Mouse (Mus musculus) bone marrow, adult 2 months (tissue): ENCODE results near the gene Prtg.

Experiments
- CTCF ChIP-seq: fragments of 200-500 bp; IDR thresholded peaks from 2 replicates; pipeline ENCODE4 v1.5.1; 2011; ENCODE audit warnings: low read length, control low read depth; ENCODE audit not compliant: control insufficient read depth, insufficient read depth
- POLR2A ChIP-seq: fragments of 200-500 bp; IDR thresholded peaks from 2 replicates; pipeline ENCODE4 v1.6.1; 2011; ENCODE audit warnings: low read depth, mild to moderate bottlenecking, control low read depth, low read length, borderline replicate concordance; ENCODE audit not compliant: control insufficient read depth

DNA sequence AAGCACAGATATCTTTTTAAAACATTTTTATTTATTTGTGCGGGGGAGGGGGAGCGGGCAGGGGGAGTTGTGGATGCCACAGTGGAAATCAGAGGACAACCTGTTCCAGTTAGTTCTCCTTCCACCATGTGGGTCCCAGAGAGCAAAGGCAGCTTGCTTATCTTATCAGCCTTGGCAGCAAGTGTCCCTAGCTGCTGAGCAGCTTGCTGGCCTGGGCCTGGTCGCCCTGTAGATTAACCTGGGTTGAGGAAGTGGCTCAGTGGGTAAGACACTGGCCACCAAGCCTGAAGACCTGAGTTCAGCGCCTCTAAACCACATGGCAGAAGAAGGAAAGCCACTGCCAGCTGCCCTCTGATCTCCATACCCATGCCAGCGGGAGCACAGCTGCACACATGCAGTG is 95.9 kb downstream of the Prtg start:
- TF ChIP-seq CTCF: no peak
- TF ChIP-seq POLR2A: no peak
